Mouse (Mus musculus): ENCODE results near the gene Tmem63c.

The Tmem63c gene

DNA sequence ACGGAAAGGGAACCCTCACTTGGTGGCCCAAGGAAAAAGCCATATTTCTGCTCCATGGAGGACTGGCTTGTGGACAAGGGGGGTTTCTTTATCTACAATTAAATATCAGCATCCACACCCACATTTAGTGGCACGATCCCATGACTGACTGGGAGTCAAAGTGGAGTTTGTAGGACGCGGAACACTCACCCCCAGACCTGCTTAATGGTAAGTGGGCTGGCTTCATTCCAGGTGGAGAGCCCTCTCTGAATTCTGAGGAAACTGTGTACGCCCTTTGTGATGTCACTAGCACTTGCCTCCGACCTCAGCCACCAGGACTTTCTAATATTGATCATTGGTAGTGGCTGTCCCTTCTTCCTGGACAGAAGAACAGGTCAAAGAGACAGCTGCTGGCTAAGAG is at the start of gene Tmem63c:
TSS of gene Tmem63c (plus strand) at position 301 of the 400 bp plus-strand sequence.
- DNase-seq (ENCODE audit: low spot score), result no peak

DNA sequence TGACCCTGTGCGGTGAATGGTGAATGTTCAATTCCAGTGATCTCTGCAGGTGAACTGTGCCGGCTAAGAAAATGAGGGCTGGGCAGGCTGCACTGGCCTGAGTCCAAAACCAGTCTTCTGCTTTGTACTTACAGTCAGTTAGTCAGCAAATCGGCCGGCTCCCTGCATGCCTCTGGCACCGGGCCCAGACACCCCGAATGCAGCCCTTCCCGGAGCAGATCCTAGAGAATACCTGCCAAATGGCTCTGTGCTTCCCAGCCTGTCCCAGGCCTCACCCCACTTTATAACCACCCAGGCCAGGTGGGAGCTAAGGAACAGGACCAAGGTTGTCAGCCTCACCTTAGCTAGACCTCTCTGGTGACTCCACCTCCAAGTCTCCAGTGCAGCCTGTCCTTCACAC is 47.9 kb upstream of the Tmem63c start:
- DNase-seq (ENCODE audit: low spot score), result peak; percentile 59

- peak; percentile 52 for DNase-seq (ENCODE audit: low spot score)
Observed at GRCm38 (mm10) chr12:86973706-86974105, 47.4 kb upstream of the Tmem63c start.

DNA sequence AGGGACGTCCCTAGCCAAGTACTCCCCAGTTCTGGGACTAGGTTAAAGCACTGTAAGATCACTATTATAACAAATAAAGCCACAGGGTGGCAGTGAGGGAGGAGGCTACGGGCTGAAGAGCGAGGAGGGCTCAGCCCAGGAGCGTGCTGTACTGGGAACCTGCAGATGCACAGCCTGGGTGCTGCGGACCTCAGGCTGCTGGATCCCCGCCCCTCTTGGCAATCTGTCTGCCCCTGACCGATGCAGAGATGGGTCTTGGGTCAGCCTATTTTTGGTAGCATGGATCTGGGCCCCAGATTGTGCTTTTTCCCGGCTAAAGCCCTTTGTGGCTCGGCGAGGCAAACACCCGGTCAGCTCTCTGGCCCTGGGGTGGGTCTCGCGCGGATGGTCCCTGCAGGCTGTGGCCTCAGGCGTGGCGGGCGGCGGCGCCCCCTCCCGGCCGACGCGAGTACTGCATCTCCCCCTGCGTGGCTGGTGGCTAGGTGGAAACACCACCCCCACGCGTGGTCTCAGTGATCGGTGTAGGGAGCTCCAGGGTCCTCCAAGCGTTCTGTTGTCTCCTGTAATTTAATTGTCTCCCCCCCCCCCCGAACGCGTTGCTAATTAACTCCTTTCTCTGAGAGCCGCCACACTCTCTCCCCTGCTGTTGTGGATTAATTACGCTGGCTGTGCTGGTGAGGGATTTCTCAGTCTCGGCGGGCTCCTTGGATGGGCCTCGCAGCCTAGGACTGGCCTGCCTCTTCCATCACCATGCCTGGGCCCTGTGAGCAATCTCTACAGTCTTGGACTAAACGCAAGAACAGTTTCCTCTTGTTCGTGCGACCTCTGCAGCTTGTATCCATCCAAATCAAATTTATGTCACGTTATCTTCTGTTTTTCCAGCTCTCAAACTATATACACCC is 46.5 kb upstream of the Tmem63c start:
- peak; percentile 71 for DNase-seq (ENCODE audit: low spot score)

DNA sequence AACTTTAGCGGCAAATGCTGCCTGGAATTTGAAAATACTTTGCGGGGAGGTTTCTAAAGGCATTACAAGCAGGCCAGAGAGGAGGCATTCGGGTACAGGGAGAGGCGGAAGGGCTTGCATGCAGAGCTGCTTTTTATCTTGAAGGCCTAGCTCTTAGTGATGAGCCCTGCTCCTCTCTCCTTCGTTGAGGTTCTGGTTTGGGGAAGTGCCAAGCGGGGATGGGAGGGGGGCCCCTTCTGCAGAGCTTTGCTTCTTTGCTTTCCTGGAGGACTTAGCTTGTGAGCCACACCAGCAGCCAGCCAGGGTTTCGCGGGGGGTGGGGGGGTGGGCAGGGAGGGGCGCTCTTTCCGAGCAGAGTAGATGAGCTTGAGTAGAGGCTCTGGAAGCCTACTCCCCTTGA is 45.4 kb upstream of the Tmem63c start:
- no peak for DNase-seq (ENCODE audit: low spot score)

GRCm38 (mm10) chr12:86976511-86977168 is 44.5 kb upstream of the Tmem63c start:
- DNase-seq (ENCODE audit: low spot score), result no peak

DNA sequence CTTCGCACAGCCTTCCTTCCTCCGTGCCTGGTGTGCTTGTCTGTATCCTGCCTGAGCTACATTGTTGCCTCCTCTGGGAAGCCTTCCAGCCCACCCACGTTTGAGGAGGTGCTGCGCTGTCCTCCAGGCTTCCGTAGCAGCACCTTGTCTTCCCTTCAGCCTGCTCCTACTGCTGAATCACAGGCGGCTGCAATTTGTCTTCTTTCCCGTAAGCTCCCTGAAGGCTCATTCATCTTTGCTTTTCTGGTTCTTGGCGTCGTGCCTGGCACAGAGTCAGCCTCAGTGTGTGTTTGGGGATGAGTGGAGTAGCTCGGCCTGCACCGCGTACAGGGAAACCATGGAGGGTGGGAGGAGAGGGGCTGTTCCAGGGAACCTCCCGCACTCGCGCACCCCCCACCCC is 43.3 kb upstream of the Tmem63c start:
- DNase-seq (ENCODE audit: low spot score), result peak; percentile 60

GRCm38 (mm10) chr12:86981180-86981579 is 40.0 kb upstream of the Tmem63c start:
- DNase-seq (ENCODE audit: low spot score), result no peak

- DNase-seq (ENCODE audit: low spot score), result peak; percentile 69
Observed at GRCm38 (mm10) chr12:86983470-86984193, 37.5 kb upstream of the Tmem63c start.

DNA sequence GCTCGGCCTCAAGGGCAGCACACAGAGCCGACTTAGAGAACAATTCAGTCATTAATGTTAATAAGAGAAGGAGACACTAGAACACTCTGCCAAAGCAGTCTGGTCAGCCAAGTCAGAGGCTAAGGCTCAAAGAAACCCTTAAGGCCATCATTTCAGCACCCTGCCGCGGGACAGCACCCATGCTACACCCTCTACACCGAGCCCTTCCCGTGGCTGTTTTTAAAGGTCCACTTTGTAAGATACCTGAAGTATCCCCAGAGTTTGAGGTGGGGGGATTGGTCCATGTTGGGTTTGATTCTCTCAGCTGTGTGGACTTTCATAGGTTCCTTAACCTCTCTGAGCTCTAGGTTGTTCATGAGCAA is 37.0 kb upstream of the Tmem63c start:
- no peak for DNase-seq (ENCODE audit: low spot score)

DNA sequence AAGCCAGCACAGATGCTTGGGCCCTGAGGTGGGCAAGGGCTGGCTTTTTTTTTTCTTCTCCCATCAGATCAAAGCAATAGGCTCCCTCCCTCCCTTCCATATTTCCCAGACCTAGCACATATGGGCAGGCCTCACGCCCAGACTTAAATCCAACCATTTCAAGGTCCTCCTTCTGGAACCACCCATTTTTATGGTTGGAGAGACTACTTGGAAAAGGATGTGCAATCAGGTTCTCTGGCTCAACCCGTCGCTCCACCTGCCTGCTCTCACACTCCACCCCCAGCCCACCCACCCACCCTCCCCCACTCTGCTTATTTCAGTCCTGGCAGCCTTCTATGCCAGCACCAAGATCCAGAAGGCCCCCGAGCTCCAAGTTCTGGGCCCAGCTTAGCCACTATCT is 34.6 kb upstream of the Tmem63c start:
- DNase-seq (ENCODE audit: low spot score), result no peak

DNA sequence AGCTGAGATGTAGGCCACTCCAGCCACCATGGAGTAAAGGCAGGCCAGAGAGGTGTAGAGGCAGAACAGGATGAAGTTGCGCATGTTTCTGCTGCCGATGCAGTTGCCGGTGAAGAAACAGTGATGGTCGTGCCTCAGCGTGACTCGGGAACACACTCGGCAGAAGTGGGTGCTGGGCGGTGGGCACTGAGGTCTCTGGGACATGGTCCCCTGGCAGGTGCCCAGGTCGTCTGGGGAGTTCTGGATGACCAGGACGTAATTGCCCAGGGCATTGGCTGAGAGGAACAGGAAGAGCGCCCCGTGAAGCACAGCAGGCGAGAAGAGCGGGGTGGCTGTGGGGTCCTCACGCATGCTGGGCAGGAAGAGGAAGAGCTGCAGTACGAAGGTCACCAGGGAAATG is 32.9 kb upstream of the Tmem63c start:
- no peak for DNase-seq (ENCODE audit: low spot score)

- no peak for DNase-seq (ENCODE audit: low spot score)
Observed at GRCm38 (mm10) chr12:86989378-86989777, 31.8 kb upstream of the Tmem63c start.

DNA sequence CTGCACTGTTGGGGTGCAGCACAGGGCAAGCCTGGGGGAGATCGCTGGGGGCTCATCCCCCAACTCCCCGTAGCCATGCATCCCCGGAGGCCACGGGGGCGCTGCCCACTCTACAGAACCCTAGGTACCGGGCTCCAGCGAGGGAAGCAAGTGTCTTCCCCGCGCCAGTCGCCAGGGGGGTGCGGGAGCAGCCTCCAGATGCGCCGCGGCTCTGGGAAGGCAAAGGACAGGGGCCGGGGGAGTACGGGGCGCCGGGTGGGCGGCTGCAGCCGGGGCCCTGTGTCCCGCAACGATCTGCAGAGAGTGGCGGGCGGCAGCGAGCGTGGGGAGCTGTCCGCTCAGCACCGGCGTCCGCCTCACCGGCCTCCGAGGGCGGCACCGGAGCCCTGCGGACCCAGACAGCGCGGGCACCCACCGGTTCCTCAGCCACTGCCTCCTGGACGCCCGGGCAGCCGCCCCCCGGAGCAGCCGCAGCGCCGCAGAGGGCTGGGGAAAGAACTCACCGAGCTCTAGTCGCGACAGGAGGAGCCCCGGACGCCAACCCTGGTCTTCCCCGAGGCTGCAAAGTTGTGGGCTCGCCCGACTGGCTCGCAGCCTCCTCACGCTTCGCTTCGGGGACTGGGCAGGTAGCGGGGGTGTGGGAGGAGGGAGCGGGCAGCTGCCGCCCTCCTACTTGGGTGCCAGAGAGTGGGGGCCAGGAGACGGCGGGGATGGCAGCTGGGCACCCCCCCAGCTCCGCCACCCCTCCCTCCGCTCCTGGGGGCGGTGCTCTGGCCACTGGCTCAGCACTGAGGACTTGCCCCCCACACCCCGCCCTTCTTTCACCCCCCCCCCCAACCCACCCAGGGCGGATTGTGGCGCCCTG is 31.0 kb upstream of the Tmem63c start, which contains the start of gene Zdhhc22:
TSS of gene Zdhhc22 (minus strand) at position 541 of the 865 bp plus-strand sequence.
- peak; percentile 67 for DNase-seq (ENCODE audit: low spot score)

DNA sequence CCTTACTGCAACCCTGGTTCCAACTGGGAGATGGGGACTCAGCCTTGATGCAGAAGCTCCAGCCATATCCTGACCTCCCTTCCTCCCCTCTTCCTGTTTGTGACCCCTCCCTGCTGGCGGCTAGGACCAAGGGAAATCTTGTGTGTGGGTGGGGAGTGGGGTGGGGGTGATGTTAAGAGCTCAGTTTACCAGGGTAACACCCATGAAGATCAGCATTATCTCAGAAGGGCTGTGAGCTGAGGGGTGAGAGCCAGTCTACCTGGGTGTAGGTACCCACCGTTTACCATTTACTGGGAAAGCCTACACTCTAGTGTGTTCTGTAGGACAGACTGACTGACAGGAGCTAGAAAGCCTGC is 30.4 kb upstream of the Tmem63c start:
- no peak for DNase-seq (ENCODE audit: low spot score)

DNA sequence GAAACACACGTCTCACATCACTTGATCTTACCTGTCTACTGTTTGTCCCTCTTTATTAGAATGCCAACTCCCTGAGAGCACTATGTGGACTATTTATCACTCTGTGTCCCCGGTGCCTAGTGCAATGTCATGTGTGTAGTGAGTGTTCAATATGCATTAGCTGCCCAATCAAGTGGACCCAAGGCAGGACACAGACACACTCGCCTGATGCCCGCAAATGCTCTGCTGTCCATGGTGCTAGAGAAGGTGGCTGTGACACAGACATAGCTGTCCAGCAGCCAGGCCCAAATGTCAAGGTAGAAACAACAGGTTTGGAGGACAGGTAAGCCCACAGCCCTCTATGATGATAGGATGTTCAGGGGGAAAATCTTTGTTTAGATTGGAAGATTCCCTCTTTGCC is 27.0 kb upstream of the Tmem63c start:
- no peak for DNase-seq (ENCODE audit: low spot score)

DNA sequence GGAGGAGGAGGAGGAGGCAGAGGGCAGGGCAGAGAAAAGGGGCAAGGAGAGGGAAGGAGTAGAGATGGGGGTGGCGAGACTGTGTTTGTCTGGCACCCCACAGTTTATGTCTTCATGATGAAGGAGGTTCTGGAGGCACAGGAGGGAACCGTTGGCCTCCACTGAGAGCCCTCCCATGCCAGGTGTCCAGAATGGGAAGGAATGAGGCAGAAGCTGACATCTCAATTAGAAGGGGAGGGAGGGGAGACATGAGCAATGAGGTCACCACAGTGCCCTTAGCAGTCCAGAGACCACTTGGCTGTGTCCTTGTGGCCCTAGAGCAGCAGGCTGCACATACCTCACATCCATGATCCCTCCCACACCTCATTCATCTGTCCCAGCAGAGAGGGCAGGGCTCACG is 26.4 kb upstream of the Tmem63c start:
- no peak for DNase-seq (ENCODE audit: low spot score)

DNA sequence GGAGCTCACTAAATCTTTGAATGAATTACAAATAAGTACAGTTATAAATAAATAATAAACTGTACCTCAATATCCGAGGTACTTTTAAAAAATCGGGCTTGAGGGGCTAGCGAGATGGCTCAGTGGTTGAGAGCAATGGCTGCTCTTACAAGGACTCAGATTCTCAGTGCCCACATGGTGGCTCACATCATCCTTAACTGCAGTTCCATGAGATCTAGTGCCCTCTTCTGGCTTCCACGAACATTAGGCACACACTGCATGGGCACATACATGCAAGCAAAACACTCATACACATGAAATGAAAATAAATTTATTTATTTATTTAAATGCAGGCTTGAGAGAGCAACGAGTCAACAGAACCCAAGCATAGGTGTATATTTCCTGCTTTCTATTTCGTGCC is 25.2 kb upstream of the Tmem63c start:
- DNase-seq (ENCODE audit: low spot score), result no peak

DNA sequence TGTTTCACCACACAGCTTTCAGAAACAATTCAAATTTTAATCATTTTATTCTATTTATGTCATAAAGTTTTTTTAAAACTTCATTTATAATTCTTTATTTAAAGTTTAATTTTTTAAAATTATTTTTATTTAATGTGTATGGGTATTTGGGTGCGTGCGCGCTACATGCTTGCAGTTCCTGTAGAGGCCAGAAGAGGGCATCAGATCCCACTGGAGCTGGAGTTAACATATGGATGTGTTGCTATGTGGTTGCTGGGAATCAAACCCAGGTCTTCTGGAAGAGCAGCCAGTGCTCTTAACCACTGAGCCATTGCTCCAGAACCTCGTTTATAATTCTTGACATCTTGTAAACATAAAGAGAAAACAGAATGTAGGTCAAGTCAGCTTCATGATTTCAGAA is 22.4 kb upstream of the Tmem63c start:
- DNase-seq (ENCODE audit: low spot score), result no peak

DNA sequence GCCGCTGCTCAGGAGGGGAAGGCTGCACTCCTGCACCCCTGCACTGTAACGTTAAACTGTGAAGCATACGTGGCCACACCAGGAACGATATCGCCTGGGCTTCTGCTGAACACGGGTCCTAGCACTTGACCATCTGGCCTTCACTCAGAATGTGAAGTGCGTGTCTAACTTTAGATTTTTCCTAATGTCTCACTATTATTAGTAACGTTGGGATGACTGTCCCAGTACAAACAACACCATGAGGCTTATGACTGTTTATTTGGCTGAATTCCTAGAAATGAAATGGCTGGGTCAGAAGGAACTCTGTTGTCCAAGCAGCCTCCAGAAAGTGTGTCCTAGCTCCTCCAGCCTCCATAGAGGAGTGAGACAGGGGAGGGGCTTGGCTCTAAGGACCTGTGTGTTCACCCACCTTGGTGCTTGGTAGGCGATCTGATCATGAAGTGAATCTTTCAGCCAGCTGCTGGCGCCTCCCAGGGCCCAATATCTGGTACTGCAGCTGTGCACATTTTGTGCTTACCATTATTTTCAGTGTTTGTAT is 21.8 kb upstream of the Tmem63c start:
- no peak for DNase-seq (ENCODE audit: low spot score)

DNA sequence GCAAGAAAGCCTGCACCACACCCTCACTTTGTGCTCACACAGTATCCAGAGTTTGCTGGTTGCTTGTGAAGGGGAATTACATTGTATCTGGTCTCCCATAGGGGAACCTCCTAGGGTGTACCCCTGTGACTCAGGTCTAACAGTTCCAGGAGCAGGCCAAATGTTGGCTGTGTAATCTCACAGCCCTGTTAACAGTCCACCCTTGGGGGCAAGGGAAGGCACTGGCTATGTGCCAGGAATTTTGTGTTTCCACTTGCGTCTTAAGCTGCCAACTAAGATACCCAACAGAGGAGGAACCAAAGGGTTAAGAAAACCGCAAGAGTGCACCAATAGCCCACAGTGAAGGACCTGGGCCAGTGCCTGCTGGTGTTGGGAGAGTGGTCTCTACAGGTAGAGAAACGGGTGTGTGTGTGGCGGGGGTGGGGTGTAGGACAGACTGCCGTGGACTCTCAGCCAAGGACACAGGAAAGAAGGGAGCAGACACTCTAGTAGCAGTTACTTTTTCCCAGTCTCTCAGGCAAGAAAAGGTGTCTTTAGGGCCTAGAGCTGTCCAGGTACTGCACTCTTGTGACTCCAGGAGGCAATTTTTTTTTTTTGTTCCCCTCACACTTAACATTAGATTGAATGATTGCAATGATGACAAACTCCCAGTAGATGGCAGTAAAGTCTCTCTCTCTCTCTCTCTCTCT is 20.8 kb upstream of the Tmem63c start:
- peak; percentile 72 for DNase-seq (ENCODE audit: low spot score)

Data from MN1 (cell line).